Mouse (Mus musculus): ENCODE results near the gene Epop.
"Not testable (repeated sequence)": the region's sequence is repeated elsewhere in the genome, so short reads cannot be mapped to it uniquely, and the experiment has no call there.

- TF ChIP-seq POLR2A (IDR thresholded peaks at IDR 0.05; ENCODE audit: borderline replicate concordance, control insufficient read depth, low read depth, low read length); CTCF (IDR thresholded peaks at IDR 0.05; ENCODE audit: control insufficient read depth, insufficient read depth, low read length): not testable (repeated sequence)
These were observed 19.0 kb upstream of the Epop start for GRCm38 (mm10) chr11:97648541-97648940.

Measured in bone marrow, adult 2 months (tissue).